22 mouse cellular contexts compared by ENCODE assay signal in the genomic region with DNA sequence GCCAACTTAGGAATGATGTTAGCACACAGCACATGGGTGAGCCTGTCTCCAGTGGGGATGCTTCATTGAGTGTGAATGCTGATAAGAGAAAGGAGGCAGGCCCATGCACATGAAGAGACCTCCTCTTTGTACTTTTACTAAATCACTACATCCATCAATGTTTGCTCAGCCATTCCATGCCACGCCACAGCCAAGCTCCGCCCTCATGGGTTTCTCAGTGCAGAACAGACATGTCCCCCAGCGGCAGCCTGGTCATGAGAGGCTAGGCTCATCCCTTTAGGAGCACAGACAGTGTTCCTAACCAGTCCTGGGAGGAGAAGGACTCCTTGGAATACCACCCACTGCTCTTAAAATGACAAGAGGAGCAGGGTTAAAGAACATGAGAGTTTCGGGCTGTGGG. TPM values are rescaled to one million over a fixed set of nuclear protein-coding genes. Genes with fewer than 3 reads are reported as not detected.
"Had no signal": no experiment of that assay in that cellular context is flagged by ENCODE, and none has a peak within 500 bp of the region (broad histone marks: within the 10 kb centered on the region; RNA-seq: fewer than 3 reads in every experiment).

No protein-coding gene starts in this region.

- H3K9me3 ChIP-seq: hindbrain, embryonic 13.5 days; intestine, embryonic 15.5 days; limb, embryonic 12.5 days; limb, embryonic 15.5 days; midbrain, embryonic 10.5 days; midbrain, embryonic 13.5 days; neural tube, embryonic 13.5 days; stomach, embryonic 15.5 days had no signal

- H3K27ac ChIP-seq: hindbrain, embryonic 13.5 days; intestine, embryonic 15.5 days; limb, embryonic 12.5 days; limb, embryonic 15.5 days; liver, embryonic 14.5 days; midbrain, embryonic 10.5 days; midbrain, embryonic 13.5 days; neural tube, embryonic 13.5 days; stomach, embryonic 15.5 days had no signal

- H3K27me3 ChIP-seq: hindbrain, embryonic 13.5 days; intestine, embryonic 15.5 days; limb, embryonic 12.5 days; limb, embryonic 15.5 days; midbrain, embryonic 13.5 days; neural tube, embryonic 13.5 days; stomach, embryonic 15.5 days had no signal

- H3K9ac ChIP-seq: intestine, embryonic 15.5 days; limb, embryonic 12.5 days; limb, embryonic 15.5 days; liver, embryonic 14.5 days; liver, postnatal 0 days; midbrain, embryonic 13.5 days; neural tube, embryonic 13.5 days; stomach, embryonic 15.5 days had no signal

- H3K4me2 ChIP-seq: hindbrain, embryonic 13.5 days; intestine, embryonic 15.5 days; limb, embryonic 12.5 days; limb, embryonic 15.5 days; liver, embryonic 11.5 days; midbrain, embryonic 13.5 days; neural tube, embryonic 13.5 days; stomach, embryonic 15.5 days had no signal

- ATAC-seq: hindbrain, embryonic 16.5 days; intestine, embryonic 15.5 days; liver, postnatal 0 days; midbrain, embryonic 13.5 days; midbrain, embryonic 16.5 days had no signal

- H3K4me3 ChIP-seq: hindbrain, embryonic 13.5 days; intestine, embryonic 15.5 days; limb, embryonic 12.5 days; limb, embryonic 15.5 days; megakaryocyte, embryonic 14.5 days; midbrain, embryonic 10.5 days; midbrain, embryonic 13.5 days; myocyte; neural tube, embryonic 13.5 days; stomach, embryonic 15.5 days had no signal

- DNase-seq: kidney, adult 18-20 months; kidney, postnatal 36 days; left cerebral cortex, postnatal 4 days; liver, postnatal 0 days; retina, postnatal 1 day; right cerebral cortex, postnatal 25 days; spleen, adult 18-20 months; thymus, postnatal 25 days had no signal

- H3K36me3 ChIP-seq: hindbrain, embryonic 13.5 days; intestine, embryonic 15.5 days; limb, embryonic 12.5 days; limb, embryonic 15.5 days; midbrain, embryonic 10.5 days; midbrain, embryonic 13.5 days; neural tube, embryonic 13.5 days; stomach, embryonic 15.5 days had no signal

- H3K4me1 ChIP-seq: hindbrain, embryonic 13.5 days; intestine, embryonic 15.5 days; limb, embryonic 12.5 days; limb, embryonic 15.5 days; midbrain, embryonic 10.5 days; midbrain, embryonic 13.5 days; neural tube, embryonic 13.5 days; stomach, embryonic 15.5 days had no signal

RNA-seq across cellular contexts. Expression of a gene that starts 6.6 kb away (rescaled TPM):
- polyA plus RNA-seq: myocyte had no signal
